Mouse (Mus musculus) mouse trophoblast stem cell (cell line): ENCODE measurements around the gene Ppat.
"Not testable (repeated sequence)": the region's sequence is repeated elsewhere in the genome, so short reads cannot be mapped to it uniquely, and the experiment has no call there.

Experiments used
- in situ Hi-C, 2 experiments: fragments of 300-500 bp; cut with MseI, MboI; formaldehyde crosslinking; loops; 2 replicates in 1 of 2; 3 replicates in 1 of 2; pipeline ENCODE4 v1.15.1; 2025

The Ppat gene

GRCm38 (mm10) chr5:76947758-76948157, 3.6 kb downstream of the Ppat start:
- in situ Hi-C loops: no loop called here

GRCm38 (mm10) chr5:76947142-76947541, 4.2 kb downstream of the Ppat start:
- in situ Hi-C loops: no loop called here

- in situ Hi-C loops: no loop called here
Observed at GRCm38 (mm10) chr5:76945678-76946033, 5.7 kb downstream of the Ppat start.

GRCm38 (mm10) chr5:76944965-76945677, 6.3 kb downstream of the Ppat start:
- in situ Hi-C loops: no loop called here

GRCm38 (mm10) chr5:76942505-76942904, 8.9 kb downstream of the Ppat start:
- in situ Hi-C loops: no loop called here

- in situ Hi-C loops: no loop called here
Observed at GRCm38 (mm10) chr5:76941975-76942374, 9.4 kb downstream of the Ppat start.

GRCm38 (mm10) chr5:76939717-76940116, 11.7 kb downstream of the Ppat start:
- in situ Hi-C loops: no loop called here

GRCm38 (mm10) chr5:76929180-76929877, 22.0 kb downstream of the Ppat start:
- in situ Hi-C loops: no loop called here

GRCm38 (mm10) chr5:76928124-76928832, 23.1 kb downstream of the Ppat start:
- in situ Hi-C loops: no loop called here

- in situ Hi-C loops: no loop called here
Observed at GRCm38 (mm10) chr5:76924296-76924695, 27.1 kb downstream of the Ppat start.

GRCm38 (mm10) chr5:76923428-76923827, 27.9 kb downstream of the Ppat start:
- in situ Hi-C loops: no loop called here

GRCm38 (mm10) chr5:76922833-76923232, 28.5 kb downstream of the Ppat start:
- in situ Hi-C loops: no loop called here

- in situ Hi-C loops: not testable (repeated sequence)
Observed at GRCm38 (mm10) chr5:76912522-76912921, 38.9 kb downstream of the Ppat start.

- in situ Hi-C loops: no loop called here
Observed at GRCm38 (mm10) chr5:76910807-76911206, 40.6 kb downstream of the Ppat start.

- in situ Hi-C loops: no loop called here
Observed at GRCm38 (mm10) chr5:76906155-76906499, 45.3 kb downstream of the Ppat start.

GRCm38 (mm10) chr5:76905405-76906154, 45.8 kb downstream of the Ppat start, which contains the start of gene Aasdh:
Aasdh (minus strand) TSS chr5:76905514.
- in situ Hi-C loops: no loop called here

- in situ Hi-C loops: no loop called here
Observed at GRCm38 (mm10) chr5:76904713-76905404, 46.5 kb downstream of the Ppat start.

GRCm38 (mm10) chr5:76902131-76902530, 49.2 kb downstream of the Ppat start:
- in situ Hi-C loops: no loop called here

- in situ Hi-C loops: no loop called here
Observed at GRCm38 (mm10) chr5:76893084-76893483, 58.3 kb downstream of the Ppat start.

GRCm38 (mm10) chr5:76892608-76893007, 58.8 kb downstream of the Ppat start:
- in situ Hi-C loops: no loop called here

GRCm38 (mm10) chr5:76887011-76887410, 64.4 kb downstream of the Ppat start:
- in situ Hi-C loops: no loop called here
